Mouse (Mus musculus): ENCODE measurements at regions not wholly inside any gene's neighbourhood (a gene's known extent, or its start where the extent isn't known, plus 50 kb on each side); places are given as distances from the start of the nearest gene placed in this dataset.

- TF ChIP-seq CTCF (IDR thresholded peaks at IDR 0.05; ENCODE audit: low read depth), result no peak
- no peak for TF ChIP-seq EP300 (IDR thresholded peaks at IDR 0.05; ENCODE audit: low read depth)
- H3K4me2 ChIP-seq (ENCODE audit: low read depth, low read length), result no peak overlapping the region
- DNase-seq (no peak), ATAC-seq (no peak)
- no peaks in the 10 kb centered on the region for H3K9me3 ChIP-seq (ENCODE audit: low read length)
- no peaks in the 10 kb centered on the region for H3K36me3 ChIP-seq (replicated peaks; ENCODE audit: insufficient read depth, low read length)
- H3K4me1 ChIP-seq (ENCODE audit: insufficient read depth), result no peaks in the 10 kb centered on the region
- H3K9ac ChIP-seq (replicated peaks), result no peak overlapping the region
- WGBS (ENCODE audit: insufficient replicate concordance), result 68% methylated on average over 4 of the region's 4 CpGs
- no peak overlapping the region for H3K27ac ChIP-seq (ENCODE audit: low read depth)
- H3K27me3 ChIP-seq (ENCODE audit: insufficient read depth, low read length), result no peaks in the 10 kb centered on the region
- H3K4me3 ChIP-seq (ENCODE audit: low read depth, low read length), result no peak overlapping the region
These were observed 146.2 kb upstream of the Foxa2 start for GRCm38 (mm10) chr2:148192946-148193345.

GRCm38 (mm10) chr2:148197375-148198015 is 150.7 kb upstream of the Foxa2 start:
- TF ChIP-seq EP300 (IDR thresholded peaks at IDR 0.05; ENCODE audit: low read depth) (no peak), CTCF (IDR thresholded peaks at IDR 0.05; ENCODE audit: low read depth) (no peak)
- no peaks in the 10 kb centered on the region for H3K4me1 ChIP-seq (ENCODE audit: insufficient read depth)
- H3K4me3 ChIP-seq (ENCODE audit: low read depth, low read length), result no peak overlapping the region
- H3K4me2 ChIP-seq (ENCODE audit: low read depth, low read length), result no peak overlapping the region
- no peak for DNase-seq
- no peak overlapping the region for H3K9ac ChIP-seq (replicated peaks)
- H3K36me3 ChIP-seq (replicated peaks; ENCODE audit: insufficient read depth, low read length), result no peaks in the 10 kb centered on the region
- 68% methylated on average over 7 of the region's 7 CpGs for WGBS (ENCODE audit: insufficient replicate concordance)
- H3K27ac ChIP-seq (ENCODE audit: low read depth), result no peak overlapping the region
- no peaks in the 10 kb centered on the region for H3K9me3 ChIP-seq (ENCODE audit: low read length)
- ATAC-seq, result no peak
- no peaks in the 10 kb centered on the region for H3K27me3 ChIP-seq (ENCODE audit: insufficient read depth, low read length)

GRCm38 (mm10) chr2:148206633-148207032 is 159.9 kb upstream of the Foxa2 start:
- H3K4me1 ChIP-seq (ENCODE audit: insufficient read depth), result no peaks in the 10 kb centered on the region
- TF ChIP-seq CTCF (IDR thresholded peaks at IDR 0.05; ENCODE audit: low read depth), result no peak
- no peak for TF ChIP-seq EP300 (IDR thresholded peaks at IDR 0.05; ENCODE audit: low read depth)
- no peak for DNase-seq
- no peak overlapping the region for H3K4me3 ChIP-seq (ENCODE audit: low read depth, low read length)
- no peak overlapping the region for H3K4me2 ChIP-seq (ENCODE audit: low read depth, low read length)
- H3K27ac ChIP-seq (ENCODE audit: low read depth), result no peak overlapping the region
- no peak for ATAC-seq
- no peaks in the 10 kb centered on the region for H3K9me3 ChIP-seq (ENCODE audit: low read length)
- no peaks in the 10 kb centered on the region for H3K36me3 ChIP-seq (replicated peaks; ENCODE audit: insufficient read depth, low read length)
- no peak overlapping the region for H3K9ac ChIP-seq (replicated peaks)
- no peaks in the 10 kb centered on the region for H3K27me3 ChIP-seq (ENCODE audit: insufficient read depth, low read length)
- WGBS (ENCODE audit: insufficient replicate concordance), result 51% methylated on average over 1 of the region's 1 CpGs

GRCm38 (mm10) chr2:148210813-148211212 is 164.0 kb upstream of the Foxa2 start:
- Histone ChIP-seq H3K4me1 (ENCODE audit: insufficient read depth) (no peaks in the 10 kb centered on the region), H3K36me3 (replicated peaks; ENCODE audit: insufficient read depth, low read length) (no peaks in the 10 kb centered on the region), H3K4me3 (ENCODE audit: low read depth, low read length) (no peak overlapping the region), H3K27ac (ENCODE audit: low read depth) (no peak overlapping the region), H3K9me3 (ENCODE audit: low read length) (no peaks in the 10 kb centered on the region), H3K4me2 (ENCODE audit: low read depth, low read length) (no peak overlapping the region), H3K9ac (replicated peaks) (no peak overlapping the region), H3K27me3 (ENCODE audit: insufficient read depth, low read length) (no peaks in the 10 kb centered on the region)
- no peak for ATAC-seq
- TF ChIP-seq EP300 (IDR thresholded peaks at IDR 0.05; ENCODE audit: low read depth) (no peak), CTCF (IDR thresholded peaks at IDR 0.05; ENCODE audit: low read depth) (no peak)
- WGBS (ENCODE audit: insufficient replicate concordance), result 60% methylated on average over 2 of the region's 2 CpGs
- no peak for DNase-seq

- no peak overlapping the region for H3K27ac ChIP-seq (ENCODE audit: low read depth)
- TF ChIP-seq CTCF (IDR thresholded peaks at IDR 0.05; ENCODE audit: low read depth) (no peak), EP300 (IDR thresholded peaks at IDR 0.05; ENCODE audit: low read depth) (no peak)
- H3K4me1 ChIP-seq (ENCODE audit: insufficient read depth), result no peaks in the 10 kb centered on the region
- no peaks in the 10 kb centered on the region for H3K9me3 ChIP-seq (ENCODE audit: low read length)
- DNase-seq (no peak), ATAC-seq (no peak)
- H3K4me2 ChIP-seq (ENCODE audit: low read depth, low read length), result no peak overlapping the region
- no peaks in the 10 kb centered on the region for H3K27me3 ChIP-seq (ENCODE audit: insufficient read depth, low read length)
- WGBS (ENCODE audit: insufficient replicate concordance), result 70% methylated on average over 4 of the region's 4 CpGs
- H3K4me3 ChIP-seq (ENCODE audit: low read depth, low read length), result no peak overlapping the region
- no peak overlapping the region for H3K9ac ChIP-seq (replicated peaks)
- no peaks in the 10 kb centered on the region for H3K36me3 ChIP-seq (replicated peaks; ENCODE audit: insufficient read depth, low read length)
These were observed 170.4 kb upstream of the Foxa2 start for GRCm38 (mm10) chr2:148217136-148217535.

GRCm38 (mm10) chr2:148233691-148234300 is 161.3 kb upstream of the Sstr4 start:
- 79% methylated on average over 1 of the region's 1 CpGs for WGBS (ENCODE audit: insufficient replicate concordance)
- H3K9ac ChIP-seq (replicated peaks), result no peak overlapping the region
- ATAC-seq (no peak), DNase-seq (no peak)
- no peak for TF ChIP-seq CTCF (IDR thresholded peaks at IDR 0.05; ENCODE audit: low read depth)
- H3K27ac ChIP-seq (ENCODE audit: low read depth), result no peak overlapping the region
- H3K4me3 ChIP-seq (ENCODE audit: low read depth, low read length), result no peak overlapping the region
- no peak overlapping the region for H3K4me2 ChIP-seq (ENCODE audit: low read depth, low read length)
- H3K27me3 ChIP-seq (ENCODE audit: insufficient read depth, low read length), result no peaks in the 10 kb centered on the region
- no peaks in the 10 kb centered on the region for H3K4me1 ChIP-seq (ENCODE audit: insufficient read depth)
- no peaks in the 10 kb centered on the region for H3K36me3 ChIP-seq (replicated peaks; ENCODE audit: insufficient read depth, low read length)
- H3K9me3 ChIP-seq (ENCODE audit: low read length), result no peaks in the 10 kb centered on the region

Data from liver, postnatal 0 days (tissue).